Mouse (Mus musculus) thymus, postnatal 0 days (tissue): ENCODE data around the gene Prkcd. TPM values are rescaled to one million over a fixed set of nuclear protein-coding genes. Genes with fewer than 3 reads are reported as not detected.
"Not testable (repeated sequence)": the region's sequence is repeated elsewhere in the genome, so short reads cannot be mapped to it uniquely, and the experiment has no call there.

ENCODE experiments used
- DNase-seq: peaks from one replicate; pipeline ENCODE4 v3.0.0-alpha.2; 2015; ENCODE audit warnings: low spot score
- polyA plus RNA-seq: library from polyadenylated mRNA; unstranded; fragments of >200 nt; fragmentation: Nextera tagmentation; extraction: Ambion mirVana; gene quantifications from 2 replicates; pipeline ENCODE4 v1.2.1, GENCODE M21; 2015

Prkcd gene
- polyA plus RNA-seq, 1 experiment from 2014 or later = 63.7 TPM

DNA sequence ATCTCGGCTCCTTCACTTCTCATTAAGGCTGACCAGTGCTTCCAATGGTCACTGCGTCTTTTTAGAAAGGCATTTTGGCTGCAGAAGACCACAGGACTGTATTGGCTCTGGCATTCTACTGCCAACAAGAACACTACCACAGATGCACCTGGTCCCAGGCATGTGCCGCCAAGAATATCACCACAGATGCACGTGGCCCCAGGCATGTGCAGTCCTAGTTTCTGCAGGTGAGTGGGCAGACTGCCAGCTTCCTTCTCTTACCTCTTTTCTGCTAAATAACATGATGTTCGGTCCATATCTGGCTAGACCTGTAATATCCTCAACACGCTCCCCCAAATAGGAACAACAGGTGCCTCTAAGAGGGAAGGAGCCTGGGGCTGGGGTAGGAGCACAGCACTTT, 17.8 kb downstream of the Prkcd start:
- DNase-seq = no peak

DNA sequence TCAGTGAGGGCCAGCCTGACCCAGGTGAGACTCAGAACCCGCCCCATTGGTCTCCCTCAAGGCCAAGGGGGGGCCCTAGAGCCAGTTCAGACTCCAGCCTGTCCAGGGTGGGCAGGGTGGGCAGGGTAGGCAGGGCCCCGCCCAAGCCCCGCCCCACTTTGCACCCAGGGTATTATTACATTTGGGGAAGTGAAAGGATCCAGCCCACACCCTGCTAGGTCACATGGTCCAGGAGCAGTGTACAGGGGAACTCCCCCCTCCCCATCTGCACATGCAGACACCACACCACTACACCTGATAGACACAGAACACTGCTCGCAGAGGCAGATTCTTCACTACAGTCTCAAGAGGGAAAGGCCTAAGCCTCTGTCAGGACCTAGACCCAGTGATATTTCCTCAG, 18.3 kb downstream of the Prkcd start:
- DNase-seq = no peak

DNA sequence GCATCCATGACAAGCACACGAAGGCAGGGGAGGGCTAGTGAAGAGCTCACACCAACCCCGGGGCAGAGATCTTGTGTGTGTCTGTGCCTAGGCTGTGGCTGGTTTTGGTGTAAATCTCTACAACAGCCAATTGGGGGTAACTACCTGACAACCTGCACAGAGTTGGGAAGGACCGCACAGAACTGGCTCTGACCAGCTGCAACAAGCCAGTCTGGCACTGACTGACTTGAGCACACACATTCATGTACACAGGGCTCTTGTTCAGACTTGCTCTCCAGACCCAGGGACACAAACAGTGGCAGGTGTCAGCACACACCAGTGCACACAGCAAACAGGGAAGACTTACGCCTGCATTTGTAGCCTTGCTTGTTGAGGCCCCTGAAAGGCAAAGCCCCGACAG, 19.2 kb downstream of the Prkcd start:
- no peak for DNase-seq

DNA sequence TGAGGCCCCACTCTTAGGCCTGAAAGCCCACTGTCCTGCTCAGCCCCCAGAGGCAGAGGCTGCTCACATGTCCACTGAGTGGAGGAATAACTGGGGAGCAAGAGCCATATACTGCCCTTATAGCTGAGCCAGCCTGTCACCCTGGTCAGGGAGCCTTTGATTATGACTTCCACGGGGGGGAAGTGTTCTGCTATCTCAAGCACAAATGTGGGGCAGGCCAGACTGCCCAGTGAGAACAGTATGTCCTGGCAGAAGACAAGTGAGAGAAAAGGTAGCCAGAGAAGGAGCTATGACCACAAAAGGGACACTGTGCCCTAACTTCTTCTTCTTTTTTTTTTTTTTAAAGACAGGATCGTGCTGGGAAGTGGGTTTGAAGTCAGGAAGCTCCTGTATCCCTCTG, 28.9 kb downstream of the Prkcd start:
- no peak for DNase-seq

DNA sequence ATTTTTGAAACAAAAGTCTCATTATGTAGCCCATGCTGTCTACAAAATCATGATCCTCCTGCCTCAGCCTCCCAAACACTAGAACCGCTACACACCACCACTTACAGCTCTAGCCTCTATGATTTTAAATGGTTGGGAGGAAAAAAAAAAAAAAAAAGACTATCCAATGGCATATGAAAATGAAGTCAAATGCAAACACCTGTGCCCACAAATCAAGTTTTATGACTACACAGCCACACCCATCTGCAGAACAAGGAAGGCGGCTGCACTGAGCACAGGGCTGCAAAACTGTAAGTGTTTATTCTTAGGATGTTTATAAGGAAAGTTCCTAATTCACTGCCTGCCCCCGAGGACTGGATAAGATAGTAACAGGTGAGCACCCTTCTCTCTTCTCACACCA, 29.6 kb downstream of the Prkcd start:
- no peak for DNase-seq

DNA sequence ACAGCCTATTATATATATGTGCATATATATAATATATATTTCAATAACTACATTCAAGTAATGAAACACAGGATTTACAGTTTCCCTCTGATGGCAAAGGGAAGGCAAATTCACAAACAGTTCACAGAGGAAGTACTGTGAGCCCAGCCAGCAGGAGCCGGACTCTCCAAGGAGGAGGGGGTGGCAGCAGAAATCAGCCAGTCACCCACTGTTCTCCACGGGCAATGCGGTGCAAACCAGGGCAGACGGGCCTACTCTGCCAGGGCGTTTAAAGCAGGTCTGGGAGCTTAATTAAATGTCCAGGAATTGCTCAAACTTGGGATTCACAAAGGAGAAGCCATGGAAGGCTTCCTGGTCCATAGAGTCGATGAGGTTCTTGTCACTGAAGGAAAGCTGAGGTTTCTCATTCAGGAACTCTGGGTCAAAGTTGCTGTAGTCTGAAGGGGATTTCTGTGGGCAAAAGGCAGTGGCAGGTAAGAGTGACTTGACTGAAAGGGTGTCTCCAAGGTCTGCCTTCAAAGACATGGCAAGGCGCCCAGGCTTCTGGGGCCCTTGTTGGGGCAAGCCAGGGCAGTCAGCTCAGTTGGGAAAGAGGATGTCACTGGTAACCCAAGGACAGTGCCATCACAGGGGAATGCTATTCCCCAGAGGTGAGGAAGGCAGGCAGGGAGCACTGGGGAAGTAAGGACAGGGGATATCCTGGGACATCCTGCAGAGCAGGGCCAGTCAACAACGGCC, 30.3 kb downstream of the Prkcd start:
- DNase-seq = no peak

DNA sequence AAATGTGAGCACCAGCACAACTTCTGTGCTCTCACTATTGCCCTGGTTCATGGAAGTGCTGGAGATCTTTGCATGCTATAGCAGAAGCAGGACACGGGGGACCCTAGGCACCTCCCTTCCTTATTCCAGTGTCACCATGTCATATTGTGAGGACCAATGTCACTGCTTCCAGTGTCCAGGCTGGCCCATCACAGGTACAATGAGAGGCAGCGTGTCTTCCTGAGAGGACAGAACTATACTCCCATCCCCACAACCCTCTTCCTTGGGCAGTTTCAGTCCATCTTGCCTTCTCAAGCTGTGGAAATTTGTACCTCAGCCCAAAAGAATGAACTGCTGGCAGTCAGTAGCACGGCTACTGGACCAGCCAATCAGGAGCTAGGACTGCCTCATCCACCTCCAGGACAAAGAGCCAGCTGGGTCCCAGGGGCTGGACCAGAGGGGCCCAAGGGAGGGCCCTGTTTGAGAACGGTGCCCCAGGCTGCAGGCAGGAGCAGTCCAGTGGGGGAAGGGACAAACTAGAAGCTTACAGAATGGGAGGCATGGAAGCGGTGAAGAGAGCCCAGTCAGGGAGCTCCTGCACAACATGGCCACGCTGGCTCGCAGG, 31.8 kb downstream of the Prkcd start:
- no peak for DNase-seq

DNA sequence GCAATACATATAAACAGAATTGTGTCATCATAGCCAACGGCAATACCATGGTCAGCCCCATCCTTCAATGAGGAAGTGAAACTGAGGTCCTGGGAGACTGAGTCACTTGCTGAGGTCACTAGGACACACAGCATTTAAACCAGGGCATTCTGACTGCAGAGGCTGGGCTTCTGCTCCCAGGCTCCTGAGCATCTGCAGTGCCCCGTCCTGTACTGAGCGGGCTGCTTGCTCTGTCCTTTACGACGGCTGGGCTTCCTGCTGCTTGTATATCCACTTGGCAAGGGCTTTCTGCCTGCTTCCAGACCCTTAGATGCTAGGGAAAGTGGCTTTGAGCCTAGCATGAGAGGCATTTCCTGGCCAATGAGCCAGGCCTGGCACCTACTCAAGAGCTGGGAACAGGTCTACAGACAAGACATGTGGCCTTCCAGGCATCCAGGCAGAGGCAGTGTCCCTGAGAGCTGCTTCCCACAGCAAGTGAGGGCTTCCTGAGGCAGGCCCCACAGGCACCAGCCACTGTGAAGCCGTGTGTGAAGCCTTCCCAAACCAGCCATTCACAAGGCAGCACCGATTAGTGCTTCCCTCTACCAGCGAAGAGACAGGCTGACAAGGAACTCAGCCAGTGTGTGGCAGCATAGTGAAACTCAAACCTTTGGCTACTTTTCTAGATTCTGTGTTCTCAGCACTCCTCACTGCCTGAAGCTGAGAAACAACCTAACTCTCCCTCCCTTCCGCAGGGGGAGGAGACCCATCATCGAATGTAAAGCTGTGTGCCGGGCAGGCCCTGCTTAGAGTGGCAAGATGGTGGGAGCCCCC, 32.5 kb downstream of the Prkcd start:
- no peak for DNase-seq

DNA sequence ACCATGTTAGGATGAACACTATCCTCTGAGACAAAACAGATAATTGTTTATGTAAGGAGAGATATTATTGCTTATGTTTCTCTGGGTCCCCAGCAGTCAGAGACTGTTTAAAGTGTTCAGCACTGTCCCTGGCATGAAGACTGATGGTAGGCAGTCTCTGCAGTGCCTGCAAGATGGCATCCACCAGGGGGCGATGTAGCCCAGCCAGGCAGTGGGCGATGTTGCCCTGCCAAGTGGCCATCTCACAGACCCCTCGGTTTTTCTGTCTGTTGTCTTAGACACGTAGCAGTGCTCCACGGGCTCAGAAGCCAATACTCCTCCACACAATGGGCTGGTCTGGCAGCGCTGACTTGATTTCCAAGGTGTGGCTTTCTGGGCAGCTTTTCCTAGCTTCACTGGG, 34.6 kb downstream of the Prkcd start:
- DNase-seq = peak; percentile 75

DNA sequence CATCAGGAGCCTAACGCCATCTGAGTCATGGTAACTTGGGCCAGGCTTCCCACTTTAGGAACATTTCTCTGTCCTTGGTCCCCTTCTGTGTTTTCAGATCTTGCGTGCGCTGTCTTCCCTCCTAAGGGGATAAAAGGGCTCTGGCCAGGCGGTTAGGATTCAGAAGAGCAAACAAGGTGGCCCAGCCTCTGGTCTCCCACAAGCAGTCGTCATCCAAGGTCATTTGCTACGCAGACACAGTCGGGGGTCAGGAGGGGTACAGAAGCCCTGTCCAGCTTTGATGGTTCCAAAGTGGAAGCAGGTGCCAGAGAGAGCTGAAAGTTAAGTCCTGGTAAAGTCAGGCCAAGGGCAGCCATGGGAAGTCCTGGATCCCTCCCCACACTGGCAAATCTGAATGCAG, 35.1 kb downstream of the Prkcd start:
- DNase-seq = no peak

DNA sequence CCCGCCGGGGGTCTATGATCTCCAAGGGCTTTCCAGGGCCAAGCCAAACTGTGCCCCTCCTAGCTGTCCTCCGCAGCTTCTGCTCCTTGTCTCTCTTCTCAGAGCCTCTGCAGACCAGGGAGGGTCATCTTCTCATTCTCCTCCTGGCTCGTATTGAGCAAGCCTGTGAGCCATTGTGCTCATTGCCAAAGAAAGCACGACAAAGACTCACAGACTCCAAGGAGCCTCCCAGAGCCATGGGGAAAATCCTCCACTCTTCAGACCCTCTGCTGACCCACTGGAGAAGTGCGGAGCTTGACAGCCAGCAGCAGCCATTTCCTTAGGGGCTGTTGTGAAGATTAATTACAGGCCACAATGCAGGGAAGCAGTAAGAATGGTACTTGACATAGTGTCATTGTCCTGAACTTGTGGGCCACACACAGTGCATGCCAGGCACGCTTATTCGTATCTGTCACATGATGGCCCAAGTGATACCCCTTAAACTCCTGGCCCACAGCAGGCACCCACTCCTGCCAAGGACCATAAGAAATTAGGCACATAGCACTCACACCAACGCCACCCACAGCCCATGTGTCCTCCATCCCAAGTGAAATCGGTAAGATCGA, 35.9 kb downstream of the Prkcd start:
- DNase-seq = no peak

DNA sequence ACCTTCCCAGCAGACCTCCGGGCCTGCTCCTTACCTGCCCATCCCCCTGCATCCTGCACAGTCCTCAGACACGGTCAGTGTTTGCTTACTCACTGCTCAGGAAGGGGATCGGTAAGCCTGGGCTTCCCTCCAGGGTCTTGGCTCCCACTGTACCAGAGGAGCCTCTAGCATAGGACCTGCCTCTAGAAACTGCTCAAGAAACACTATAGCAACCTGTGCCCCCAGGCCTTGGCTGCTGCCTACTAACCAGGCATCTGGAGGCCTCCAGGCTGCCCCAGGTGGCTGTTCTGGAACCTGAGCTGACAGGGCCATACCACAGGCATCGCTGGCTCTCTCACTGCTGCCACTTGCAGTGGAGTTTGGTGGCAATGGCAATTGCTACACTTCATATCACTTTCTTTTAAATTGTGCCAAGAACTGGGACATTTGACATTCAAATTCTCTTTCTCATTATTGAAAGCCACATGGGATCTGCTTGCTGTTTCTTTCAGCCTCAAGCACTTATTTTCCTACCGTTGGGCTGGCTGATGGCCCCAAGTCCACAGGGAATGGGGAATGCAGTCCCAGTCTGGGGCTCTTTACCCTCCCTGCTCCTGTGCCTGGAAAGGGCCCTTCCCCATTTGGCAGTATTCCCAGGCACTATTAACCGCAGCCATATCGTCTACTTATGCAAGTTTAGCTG, 39.1 kb downstream of the Prkcd start:
- DNase-seq = no peak

DNA sequence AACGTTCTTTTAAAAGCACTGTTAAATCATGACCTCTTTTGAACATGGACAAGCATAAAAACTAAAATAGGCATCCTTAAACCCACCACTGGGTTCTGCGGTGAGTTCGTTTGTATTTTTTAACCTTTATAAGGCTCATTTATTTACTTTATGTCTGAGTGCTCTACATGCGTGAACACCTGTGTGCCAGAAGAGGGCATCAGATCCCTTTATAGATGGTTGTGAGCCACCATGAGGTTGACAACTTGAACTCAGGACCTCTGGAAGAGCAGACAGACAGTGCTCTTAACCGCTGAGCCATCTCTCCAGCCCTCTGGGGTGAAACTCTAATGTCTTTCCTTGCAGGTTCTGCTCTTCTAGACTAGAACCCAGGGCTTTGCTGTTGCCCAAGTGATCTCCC, 40.7 kb downstream of the Prkcd start:
- DNase-seq = no peak

DNA sequence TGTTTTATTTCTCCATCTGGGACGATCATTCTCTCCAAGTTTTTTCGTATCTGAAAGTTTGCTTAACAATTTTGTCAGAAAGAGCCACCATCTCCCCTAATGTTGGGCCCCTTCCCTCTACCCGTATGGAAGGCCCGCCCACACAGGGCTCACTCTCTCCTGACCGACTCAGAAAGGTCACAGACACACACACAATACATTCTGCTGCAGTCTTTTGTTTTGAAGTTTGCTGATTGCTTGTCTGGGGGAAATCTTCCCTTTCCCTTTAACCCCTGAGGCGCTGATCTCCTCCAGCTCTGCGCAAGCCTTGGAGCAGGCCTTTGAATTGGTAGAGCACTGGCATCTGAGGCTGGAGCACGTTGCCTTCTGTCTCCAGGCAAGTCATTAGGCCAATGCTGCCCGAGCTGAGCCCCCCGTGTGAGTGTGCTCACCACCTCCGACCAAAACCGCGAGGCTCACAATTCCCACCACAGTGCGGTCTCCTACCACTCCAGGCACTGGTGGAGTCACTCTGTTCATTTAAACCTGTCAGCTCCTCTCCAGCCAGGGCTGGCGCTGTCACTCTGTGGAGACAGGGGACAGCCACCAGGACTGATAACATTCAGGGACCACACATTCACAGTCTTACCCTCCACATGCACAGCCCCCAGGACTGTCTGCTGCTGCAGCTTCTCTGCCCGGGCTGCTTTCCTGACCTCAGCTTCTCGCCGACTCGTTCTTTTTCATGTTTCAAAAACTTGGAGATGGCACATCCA, 41.3 kb downstream of the Prkcd start:
- no peak for DNase-seq

DNA sequence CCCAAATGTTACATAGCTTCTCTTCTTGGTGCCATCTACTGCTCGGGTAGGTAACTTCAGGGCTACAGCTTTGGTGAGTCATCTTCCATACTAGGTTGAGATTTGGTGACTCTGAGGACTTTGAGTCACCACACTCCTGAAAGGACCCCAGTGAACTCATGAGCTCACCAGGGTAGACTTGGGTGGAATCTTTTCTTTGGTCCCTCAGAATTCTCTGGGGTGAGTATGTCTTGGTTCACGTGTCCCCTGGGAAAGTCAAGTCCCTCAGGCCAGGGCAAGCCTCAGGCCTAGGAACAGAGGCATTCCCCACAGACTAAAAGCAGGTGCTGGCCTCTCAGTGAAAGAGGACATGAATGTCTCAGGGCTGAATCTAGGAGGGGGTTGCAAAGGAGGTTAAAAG, 41.9 kb downstream of the Prkcd start:
- DNase-seq = no peak

DNA sequence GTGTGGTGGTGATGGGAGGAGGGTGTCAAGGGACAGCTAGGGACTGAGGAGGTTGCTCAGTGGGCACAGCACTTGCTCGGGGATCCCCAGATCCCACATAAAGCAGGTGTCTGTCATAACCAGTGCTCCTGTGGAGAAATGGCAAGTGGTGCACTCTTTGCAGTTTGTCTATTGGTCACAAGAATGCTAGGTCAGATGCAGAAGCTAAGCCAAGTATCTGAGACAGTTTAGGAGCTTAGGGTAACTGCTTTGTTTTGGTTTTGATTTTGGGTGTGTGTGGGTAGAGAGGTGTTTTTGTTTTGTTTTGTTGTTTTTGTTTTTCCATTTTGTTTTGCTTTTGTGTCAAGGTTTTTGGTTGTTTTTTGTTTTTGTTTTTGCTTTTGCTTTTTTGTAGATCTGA, 44.8 kb downstream of the Prkcd start:
- no peak for DNase-seq

DNA sequence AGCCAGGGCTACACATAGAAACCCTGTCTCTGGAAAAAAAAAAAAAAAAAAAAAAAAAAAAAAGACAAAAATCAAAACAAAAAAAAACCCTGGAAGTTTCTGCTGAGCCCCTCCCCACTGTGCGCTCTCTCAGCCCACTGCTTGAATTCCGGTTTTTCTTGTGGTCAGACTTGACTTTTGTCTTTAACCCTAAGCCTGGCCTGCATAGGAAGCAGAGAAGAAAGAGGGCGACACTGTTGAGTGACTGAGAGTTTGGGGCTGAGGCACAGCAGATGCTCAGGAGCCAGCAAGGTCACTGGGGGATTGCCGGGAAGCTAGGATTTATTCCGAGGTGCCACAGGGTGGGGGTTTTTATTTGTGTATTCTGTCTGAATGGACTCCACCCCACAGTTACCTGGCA, 46.1 kb downstream of the Prkcd start:
- DNase-seq = no peak

DNA sequence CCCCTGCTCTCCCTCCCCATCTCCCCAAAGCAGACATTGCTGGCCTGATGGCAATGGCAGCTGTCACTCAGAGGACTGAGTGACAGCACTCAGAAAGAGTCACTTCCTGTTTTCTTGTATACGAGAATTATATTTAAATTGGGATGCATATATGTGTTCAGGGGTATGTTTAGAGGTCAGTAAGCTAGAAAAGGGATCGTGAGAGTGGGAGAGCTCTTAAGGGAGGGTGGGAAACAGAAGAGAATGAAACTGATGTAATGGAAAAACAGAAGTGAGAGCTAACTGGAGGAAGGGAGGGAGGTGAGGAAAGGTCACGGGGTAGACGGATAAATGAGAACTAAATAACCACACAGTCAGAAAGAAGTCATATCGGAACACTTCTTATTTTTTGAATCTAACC, 46.8 kb downstream of the Prkcd start:
- no peak for DNase-seq

DNA sequence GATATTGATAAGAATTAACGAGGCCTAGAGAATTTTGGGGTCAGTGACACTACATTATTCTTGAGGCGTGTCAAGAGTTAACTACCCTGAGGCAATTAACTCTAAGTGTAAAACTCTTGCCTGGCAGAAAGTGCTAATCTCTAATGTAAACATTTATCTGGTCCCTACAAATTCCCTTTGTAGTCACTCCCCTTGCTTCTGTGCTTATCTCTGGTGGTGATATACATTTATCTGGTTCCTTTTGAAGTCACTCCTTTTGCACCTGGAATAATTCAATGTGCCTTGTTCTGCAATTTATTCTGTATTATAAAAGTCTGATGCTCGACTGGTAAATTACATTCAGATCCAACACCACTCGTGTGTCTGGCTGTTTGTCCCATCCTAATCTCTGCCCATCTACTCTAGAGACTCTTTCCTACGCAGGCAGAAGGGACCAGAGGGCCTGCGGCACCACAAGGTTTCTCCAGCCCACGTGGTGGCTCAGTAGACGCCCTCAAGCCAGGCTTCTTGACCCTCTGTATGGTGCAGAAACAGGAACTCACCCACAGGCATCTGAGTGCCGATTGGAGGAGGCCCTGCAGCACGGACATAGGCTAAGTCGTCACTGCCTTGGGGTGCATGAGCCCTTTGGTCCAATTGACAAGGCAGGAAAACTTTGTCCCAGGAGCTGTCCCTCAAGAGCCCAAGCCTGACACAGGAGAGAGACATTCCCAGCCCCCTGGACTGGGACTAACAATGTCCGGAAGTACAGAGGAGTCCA, 48.5 kb downstream of the Prkcd start:
- DNase-seq = not testable (repeated sequence)

DNA sequence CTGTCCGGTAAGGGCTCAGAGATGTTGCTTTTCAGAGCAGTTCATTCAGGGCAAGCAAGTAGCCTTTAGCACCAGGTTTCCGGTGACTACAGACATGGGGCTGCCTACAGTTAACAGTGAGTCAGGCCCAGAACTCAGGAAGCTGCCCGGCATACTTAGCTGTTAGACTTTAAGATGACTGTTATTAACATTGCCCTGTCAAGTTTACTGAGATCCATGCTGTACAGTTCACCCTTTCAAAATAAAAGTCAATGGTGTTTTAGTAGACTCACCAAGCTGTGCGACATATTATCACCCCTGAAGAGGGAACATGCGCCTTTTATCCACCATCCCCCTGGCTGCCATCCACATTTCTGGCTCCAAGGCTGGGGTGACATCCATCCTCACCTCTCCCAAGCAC, 49.8 kb downstream of the Prkcd start:
- no peak for DNase-seq
